Mouse (Mus musculus) forebrain, embryonic 11.5 days (tissue): ENCODE data around the gene Abl1. TPM values are rescaled to one million over a fixed set of nuclear protein-coding genes. Genes with fewer than 3 reads are reported as not detected.
A peak's percentile ranks its signal among the peaks of the same experiment; 100 is the strongest.

Source experiments
- ATAC-seq: fragments of 200-750 bp; cut with Nextera tagmentation; replicated peaks from 2 replicates; pipeline ENCODE4 v1.8.0; 2017; ENCODE audit warnings: moderate TSS enrichment; ENCODE audit not compliant: low FRiP score
- DNase-seq: peaks from one replicate; pipeline ENCODE4 v3.0.0-alpha.2; 2017; ENCODE audit warnings: low spot score
- H3K27ac ChIP-seq: fragments of 300-500 bp; sonication (generic); 2 replicates; pipeline ENCODE4 v1.5.1; 2014; ENCODE audit warnings: low read depth, low read length
- H3K27me3 ChIP-seq: fragments of 300-500 bp; sonication (generic); 2 replicates; pipeline ENCODE4 v1.6.1; 2014; ENCODE audit warnings: mild to moderate bottlenecking, low read length, mixed read lengths; ENCODE audit not compliant: control insufficient read depth, insufficient read depth
- H3K36me3 ChIP-seq: fragments of 300-500 bp; sonication (generic); 2 replicates; pipeline ENCODE4 v1.6.1; 2014; ENCODE audit warnings: mild to moderate bottlenecking, low read length, moderate library complexity, mixed read lengths; ENCODE audit not compliant: control insufficient read depth, insufficient read depth
- H3K4me1 ChIP-seq: fragments of 300-500 bp; sonication (generic); replicated peaks from 2 replicates; pipeline ENCODE4 v1.6.1; 2014; ENCODE audit warnings: low read length, mixed read lengths; ENCODE audit not compliant: control insufficient read depth, insufficient read depth
- H3K4me2 ChIP-seq: fragments of 300-500 bp; sonication (generic); 2 replicates; pipeline ENCODE4 v1.6.1; 2014; ENCODE audit warnings: low read depth, mild to moderate bottlenecking, low read length, moderate library complexity, mixed read lengths; ENCODE audit not compliant: severe bottlenecking
- H3K4me3 ChIP-seq: fragments of 300-500 bp; sonication (generic); 2 replicates; pipeline ENCODE4 v1.5.1; 2014; ENCODE audit warnings: low read depth, low read length
- H3K9ac ChIP-seq: fragments of 300-500 bp; sonication (generic); 2 replicates; pipeline ENCODE4 v1.6.1; 2014; ENCODE audit warnings: low read length
- H3K9me3 ChIP-seq: fragments of 300-500 bp; sonication (generic); 2 replicates; pipeline ENCODE4 v1.6.1; 2016; ENCODE audit warnings: low read length, mixed read lengths; ENCODE audit not compliant: control insufficient read depth
- WGBS: fragments of 180-500 bp; shearing (Covaris S2); extraction: QIAGEN DNeasy Blood & Tissue Kit; methylation state at CpG from one replicate; pipeline ENCODE4 v1.1.7; 2014; 5-methylcytosine and 5-hydroxymethylcytosine counted together
- polyA plus RNA-seq: library from polyadenylated mRNA; unstranded; fragments of >200 nt; fragmentation: Nextera tagmentation; extraction: Ambion mirVana; gene quantifications from 2 replicates; pipeline ENCODE4 v1.2.1, GENCODE M21; 2014

The Abl1 gene
- polyA plus RNA-seq, 1 experiment from 2014 or later = 56.7 TPM

GRCm38 (mm10) chr2:31746835-31747234 is 58.7 kb downstream of the Abl1 start:
- H3K36me3 ChIP-seq = no peaks in the 10 kb centered on the region
- 43% methylated on average over 4 of the region's 4 CpGs for WGBS
- no peak overlapping the region for H3K27ac ChIP-seq
- DNase-seq (no peak), ATAC-seq (no peak)
- no peaks in the 10 kb centered on the region for H3K27me3 ChIP-seq
- no peaks in the 10 kb centered on the region for H3K9me3 ChIP-seq
- H3K4me1 ChIP-seq = peaks cover 4% of the 10 kb centered on the region
- H3K4me3 ChIP-seq = no peak overlapping the region
- no peak overlapping the region for H3K4me2 ChIP-seq
- no peak overlapping the region for H3K9ac ChIP-seq

- Histone ChIP-seq H3K4me2 (0 out of 2 replicates have a peak overlapping the region, but pooled peaks have one; percentile 27), H3K4me3 (no peak overlapping the region), H3K4me1 (peaks cover 4% of the 10 kb centered on the region), H3K27ac (no peak overlapping the region; the same call in 1 of the 2 replicates), H3K9me3 (no peaks in the 10 kb centered on the region), H3K27me3 (no peaks in the 10 kb centered on the region), H3K36me3 (no peaks in the 10 kb centered on the region), H3K9ac (peak overlapping the region; percentile 17; the same call in 1 of the 2 replicates)
- ATAC-seq = no peak
- DNase-seq = no peak
- 22% methylated on average over 10 of the region's 10 CpGs for WGBS
These were observed 61.0 kb downstream of the Abl1 start for GRCm38 (mm10) chr2:31749046-31749709.

- Histone ChIP-seq H3K27ac (no peak overlapping the region), H3K4me2 (no peak overlapping the region), H3K36me3 (no peaks in the 10 kb centered on the region), H3K4me1 (peaks cover 4% of the 10 kb centered on the region), H3K27me3 (no peaks in the 10 kb centered on the region), H3K9me3 (no peaks in the 10 kb centered on the region), H3K4me3 (no peak overlapping the region), H3K9ac (no peak overlapping the region)
- ATAC-seq = no peak
- DNase-seq = no peak
- WGBS = 93% methylated on average over 5 of the region's 5 CpGs
These were observed 62.0 kb downstream of the Abl1 start for GRCm38 (mm10) chr2:31750133-31750532.

- Histone ChIP-seq H3K4me1 (peaks cover 10% of the 10 kb centered on the region), H3K27me3 (no peaks in the 10 kb centered on the region), H3K4me2 (no peak overlapping the region), H3K9me3 (no peaks in the 10 kb centered on the region), H3K27ac (no peak overlapping the region), H3K9ac (no peak overlapping the region), H3K36me3 (no peaks in the 10 kb centered on the region), H3K4me3 (no peak overlapping the region)
- ATAC-seq (no peak), DNase-seq (no peak)
These were observed 69.3 kb downstream of the Abl1 start for GRCm38 (mm10) chr2:31757472-31757871.

GRCm38 (mm10) chr2:31758966-31759365 is 70.8 kb downstream of the Abl1 start:
- Histone ChIP-seq H3K27me3 (no peaks in the 10 kb centered on the region), H3K36me3 (no peaks in the 10 kb centered on the region), H3K4me3 (peak overlapping the region; percentile 83; the same call in 1 of the 2 replicates), H3K4me1 (peaks cover 18% of the 10 kb centered on the region), H3K4me2 (peak overlapping the region; percentile 84), H3K27ac (no peak overlapping the region), H3K9ac (peak overlapping the region; percentile 98), H3K9me3 (no peaks in the 10 kb centered on the region)
- ATAC-seq (no peak), DNase-seq (no peak)
- 86% methylated on average over 5 of the region's 5 CpGs for WGBS

GRCm38 (mm10) chr2:31759751-31760460 is 71.7 kb downstream of the Abl1 start:
- peak overlapping the region; percentile 98 for H3K9ac ChIP-seq

GRCm38 (mm10) chr2:31760486-31760885 is 72.3 kb downstream of the Abl1 start:
- Histone ChIP-seq H3K4me1 (peaks cover 18% of the 10 kb centered on the region), H3K4me3 (peak overlapping the region; percentile 83), H3K27ac (peak overlapping the region; percentile 69), H3K4me2 (peak overlapping the region; percentile 84), H3K9me3 (no peaks in the 10 kb centered on the region), H3K27me3 (no peaks in the 10 kb centered on the region), H3K36me3 (no peaks in the 10 kb centered on the region), H3K9ac (peak overlapping the region; percentile 98)
- no peak for ATAC-seq
- DNase-seq = no peak
- WGBS = 0% methylated on average over 1 of the region's 1 CpGs

More at GRCm38 (mm10) chr2:31759751-31760460, 71.7 kb downstream of the Abl1 start:
- Histone ChIP-seq H3K36me3 (no peaks in the 10 kb centered on the region), H3K9me3 (no peaks in the 10 kb centered on the region), H3K4me2 (peak overlapping the region; percentile 84), H3K4me3 (peak overlapping the region; percentile 83), H3K27ac (peak overlapping the region; percentile 69), H3K27me3 (no peaks in the 10 kb centered on the region), H3K4me1 (peaks cover 18% of the 10 kb centered on the region)
- peak; percentile 95 for ATAC-seq
- WGBS = 2% methylated on average over 31 of the region's 42 CpGs
- peak; percentile 95 for DNase-seq

GRCm38 (mm10) chr2:31761115-31761531 is 72.9 kb downstream of the Abl1 start:
- Histone ChIP-seq H3K4me2 (peak overlapping the region; percentile 84), H3K4me3 (peak overlapping the region; percentile 83), H3K9me3 (no peaks in the 10 kb centered on the region), H3K27me3 (no peaks in the 10 kb centered on the region), H3K36me3 (no peaks in the 10 kb centered on the region), H3K9ac (peak overlapping the region; percentile 98), H3K27ac (no peak overlapping the region), H3K4me1 (peaks cover 18% of the 10 kb centered on the region)
- ATAC-seq (no peak), DNase-seq (no peak)
- 9% methylated on average over 7 of the region's 7 CpGs for WGBS
